Comparison of ENCODE assay signal across 8 mouse cellular contexts in genomic region chr1:128786941-128787569, GRCm38 (mm10).
DNase-seq lines count a peak whose midpoint lies in the region; ATAC-seq and TF ChIP-seq lines count a peak whose summit lies in the region.

No protein-coding gene starts in this region.

- no peak overlapping the region for H3K4me2 ChIP-seq in liver, postnatal 0 days (ENCODE audit: low read depth, low read length)
- H3K4me2 ChIP-seq in liver, embryonic 11.5 days, result no peak overlapping the region

- 0 out of 2 replicates have a peak, but pooled peaks cover 2% of the 10 kb centered on the region for H3K4me1 ChIP-seq in liver, postnatal 0 days (ENCODE audit: insufficient read depth)
- no peaks in the 10 kb centered on the region for H3K4me1 ChIP-seq in liver, embryonic 11.5 days (replicated peaks; ENCODE audit: control insufficient read depth, insufficient read depth, low read length)

- no peak overlapping the region for H3K4me3 ChIP-seq in liver, postnatal 0 days (ENCODE audit: low read depth, low read length)
- no peak overlapping the region for H3K4me3 ChIP-seq in liver, embryonic 11.5 days (ENCODE audit: low read depth, low read length)

- no peak for TF ChIP-seq EP300 in liver, postnatal 0 days (IDR thresholded peaks at IDR 0.05; ENCODE audit: low read depth)

- no peaks in the 10 kb centered on the region for H3K9me3 ChIP-seq in liver, postnatal 0 days (ENCODE audit: low read length)
- H3K9me3 ChIP-seq in liver, embryonic 11.5 days (ENCODE audit: control insufficient read depth, low read length), result no peaks in the 10 kb centered on the region

- H3K27me3 ChIP-seq in liver, postnatal 0 days (ENCODE audit: insufficient read depth, low read length), result no peaks in the 10 kb centered on the region
- no peaks in the 10 kb centered on the region for H3K27me3 ChIP-seq in liver, embryonic 11.5 days (replicated peaks; ENCODE audit: control insufficient read depth, insufficient read depth, low read length)
- no peaks in the 10 kb centered on the region for H3K27me3 ChIP-seq in splenic B cell, adult 2 months (ENCODE audit: control insufficient read depth, insufficient read depth, low read length, poor library complexity, severe bottlenecking)

- H3K9ac ChIP-seq in liver, postnatal 0 days (replicated peaks), result no peak overlapping the region
- H3K9ac ChIP-seq in liver, embryonic 11.5 days (ENCODE audit: low read depth, low read length), result no peak overlapping the region

- TF ChIP-seq CTCF in liver, postnatal 0 days (IDR thresholded peaks at IDR 0.05; ENCODE audit: low read depth), result no peak

- 0 out of 2 replicates have a peak, but pooled peaks have one; percentile 23 for ATAC-seq in liver, postnatal 0 days
- ATAC-seq in liver, embryonic 11.5 days (replicated peaks; ENCODE audit: low FRiP score), result no peak

- peak overlapping the region; percentile 29; the same call in 1 of the 2 replicates for H3K27ac ChIP-seq in liver, postnatal 0 days (ENCODE audit: low read depth)
- no peak overlapping the region for H3K27ac ChIP-seq in liver, embryonic 11.5 days (ENCODE audit: low read depth, low read length)

- 61% methylated on average over 14 of the region's 14 CpGs for WGBS in liver, postnatal 0 days (ENCODE audit: insufficient replicate concordance)
- WGBS in liver, embryonic 11.5 days, result 81% methylated on average over 14 of the region's 14 CpGs

- peak; percentile 46 for DNase-seq in liver, postnatal 0 days
- no peak for DNase-seq in liver, embryonic 11.5 days (ENCODE audit: low spot score)
- peak; percentile 85 to 88 for DNase-seq in frontal cortex, postnatal 36 days (ENCODE audit: low spot score in 2 of 2)
- DNase-seq in lung, postnatal 36 days, result peak; percentile 21
- peak; percentile 45 for DNase-seq in splenic B cell, adult 2 months (ENCODE audit: low read depth, low spot score)
- DNase-seq in ovary, postnatal 10 days (ENCODE audit: low spot score), result no peak
- no peak for DNase-seq in c-Kit-positive CD71-positive TER-119-positive erythroid progenitor cells, embryonic 14.5 days (ENCODE audit: low spot score)
- DNase-seq in urinary bladder, adult 18-20 months (ENCODE audit: low spot score in 2 of 2), result no peak

- no peaks in the 10 kb centered on the region for H3K36me3 ChIP-seq in liver, postnatal 0 days (replicated peaks; ENCODE audit: insufficient read depth, low read length)
- H3K36me3 ChIP-seq in liver, embryonic 11.5 days (ENCODE audit: control insufficient read depth, insufficient read depth, low read length), result no peaks in the 10 kb centered on the region
- H3K36me3 ChIP-seq in splenic B cell, adult 2 months (ENCODE audit: control insufficient read depth, insufficient read depth, low read length, poor library complexity, severe bottlenecking), result no peaks in the 10 kb centered on the region

Comparison
In these comparisons a context has a peak if more than half of its experiments do, and no peak if none do; other contexts are left out.
1. DNase-seq: peak in liver, postnatal 0 days (single experiment), frontal cortex, postnatal 36 days (2 of 2), lung, postnatal 36 days (single experiment) and splenic B cell, adult 2 months (single experiment); none in liver, embryonic 11.5 days (single experiment), ovary, postnatal 10 days (single experiment), c-Kit-positive CD71-positive TER-119-positive erythroid progenitor cells, embryonic 14.5 days (single experiment) and urinary bladder, adult 18-20 months (0 of 2).